8 mouse cellular contexts compared by ENCODE assay signal in the genomic region with DNA sequence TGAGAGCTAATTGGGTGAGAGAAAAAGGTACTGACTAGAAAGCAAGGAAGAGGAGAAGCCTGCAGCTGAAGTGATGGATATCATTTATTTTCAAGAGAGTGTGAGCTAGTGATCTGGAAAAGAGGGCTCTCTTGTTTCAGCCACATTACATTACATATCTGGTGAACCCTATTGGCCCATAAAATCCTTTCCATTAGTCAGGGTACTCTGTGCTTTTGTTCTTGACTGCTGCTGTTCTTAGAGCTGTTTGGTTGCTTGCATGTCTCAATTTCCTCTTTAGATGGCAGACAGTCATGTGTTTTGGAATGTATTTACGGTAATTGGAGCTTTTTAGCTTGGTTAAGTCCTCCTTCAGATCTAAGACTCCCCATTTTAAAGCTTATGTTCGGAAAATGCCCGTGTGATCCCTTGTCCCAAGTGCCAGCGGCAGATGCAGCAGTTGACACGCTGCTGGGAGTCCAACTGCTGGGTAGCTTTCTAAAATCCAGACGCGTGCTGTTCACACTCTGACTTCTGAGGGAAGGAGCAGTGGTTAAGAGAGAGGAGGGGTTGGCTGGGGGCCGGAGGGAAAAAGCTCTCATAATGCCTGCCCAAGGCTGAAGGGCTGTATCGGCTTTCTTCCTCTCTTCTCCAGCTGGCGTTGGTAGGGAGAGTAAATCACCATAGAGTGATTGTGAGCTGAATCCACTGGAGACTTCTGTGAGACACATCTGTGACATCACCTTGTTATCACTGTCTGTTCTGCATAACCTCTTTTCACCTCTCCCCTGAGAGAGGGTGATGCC.
A peak's percentile ranks its signal among the peaks of the same experiment; 100 is the strongest.
DNase-seq lines count a peak whose midpoint lies in the region; ATAC-seq and TF ChIP-seq lines count a peak whose summit lies in the region.

No protein-coding gene starts in this region.

- H3K4me3 ChIP-seq in forebrain, embryonic 12.5 days (replicated peaks) = no peak overlapping the region
- no peak overlapping the region for H3K4me3 ChIP-seq in forebrain, postnatal 0 days (ENCODE audit: low read depth, low read length)
- no peak overlapping the region for H3K4me3 ChIP-seq in heart, postnatal 0 days (ENCODE audit: low read depth, low read length)
- H3K4me3 ChIP-seq in forebrain, embryonic 10.5 days = no peak overlapping the region

- H3K9ac ChIP-seq in forebrain, embryonic 12.5 days = no peak overlapping the region
- H3K9ac ChIP-seq in forebrain, postnatal 0 days = no peak overlapping the region
- H3K9ac ChIP-seq in heart, postnatal 0 days (replicated peaks; ENCODE audit: low read depth, low read length) = no peak overlapping the region

- no peak for DNase-seq in forebrain, postnatal 0 days
- peak; percentile 18 for DNase-seq in adipocyte (ENCODE audit: low spot score)
- peak; percentile 26 for DNase-seq in heart, postnatal 0 days (ENCODE audit: low spot score)
- DNase-seq in mesoderm, embryonic 11.5 days (ENCODE audit: low read depth, low spot score) = peak; percentile 47
- no peak for DNase-seq in cerebellum, adult 9-11 months
- DNase-seq in forebrain, embryonic 10.5 days (ENCODE audit: extremely low spot score, low spot score) = no peak

- no peaks in the 10 kb centered on the region for H3K9me3 ChIP-seq in forebrain, embryonic 12.5 days
- no peaks in the 10 kb centered on the region for H3K9me3 ChIP-seq in forebrain, postnatal 0 days (ENCODE audit: low read length)
- no peaks in the 10 kb centered on the region for H3K9me3 ChIP-seq in heart, postnatal 0 days (replicated peaks; ENCODE audit: control insufficient read depth, low read length)
- H3K9me3 ChIP-seq in forebrain, embryonic 10.5 days = no peaks in the 10 kb centered on the region

- H3K27me3 ChIP-seq in forebrain, embryonic 12.5 days = no peaks in the 10 kb centered on the region
- no peaks in the 10 kb centered on the region for H3K27me3 ChIP-seq in forebrain, postnatal 0 days (ENCODE audit: insufficient read depth, low read length)
- no peaks in the 10 kb centered on the region for H3K27me3 ChIP-seq in heart, postnatal 0 days (ENCODE audit: control insufficient read depth, insufficient read depth, low read length)
- no peaks in the 10 kb centered on the region for H3K27me3 ChIP-seq in forebrain, embryonic 10.5 days (ENCODE audit: poor library complexity, severe bottlenecking)

- no peak overlapping the region for H3K4me2 ChIP-seq in forebrain, embryonic 12.5 days
- no peak overlapping the region for H3K4me2 ChIP-seq in forebrain, postnatal 0 days (ENCODE audit: low read depth)
- H3K4me2 ChIP-seq in heart, postnatal 0 days (ENCODE audit: low read depth, low read length) = peak overlapping the region; percentile 32

- WGBS in forebrain, embryonic 12.5 days = 75% methylated on average over 10 of the region's 10 CpGs
- 64% methylated on average over 10 of the region's 10 CpGs for WGBS in forebrain, postnatal 0 days
- 41% methylated on average over 10 of the region's 10 CpGs for WGBS in heart, postnatal 0 days
- WGBS in forebrain, embryonic 10.5 days = 81% methylated on average over 10 of the region's 10 CpGs

- peak overlapping the region; percentile 53 for H3K27ac ChIP-seq in forebrain, embryonic 12.5 days
- no peak overlapping the region; the same call in 1 of the 2 replicates for H3K27ac ChIP-seq in forebrain, postnatal 0 days (ENCODE audit: low read depth, low read length)
- peak overlapping the region; percentile 56 for H3K27ac ChIP-seq in heart, postnatal 0 days (ENCODE audit: low read depth)
- no peak overlapping the region for H3K27ac ChIP-seq in forebrain, embryonic 10.5 days

- H3K36me3 ChIP-seq in forebrain, embryonic 12.5 days (replicated peaks) = no peaks in the 10 kb centered on the region; the same call in none of the 2 replicates
- H3K36me3 ChIP-seq in forebrain, postnatal 0 days (ENCODE audit: insufficient read depth) = peaks cover 3% of the 10 kb centered on the region; the same call in 1 of the 2 replicates
- peaks cover 11% of the 10 kb centered on the region for H3K36me3 ChIP-seq in heart, postnatal 0 days (replicated peaks; ENCODE audit: control insufficient read depth, insufficient read depth, low read length)
- H3K36me3 ChIP-seq in forebrain, embryonic 10.5 days (replicated peaks) = peaks cover 36% of the 10 kb centered on the region

- peaks cover 9% of the 10 kb centered on the region; the same call in 1 of the 2 replicates for H3K4me1 ChIP-seq in forebrain, embryonic 12.5 days
- no peaks in the 10 kb centered on the region for H3K4me1 ChIP-seq in forebrain, postnatal 0 days (ENCODE audit: insufficient read depth)
- peaks cover 3% of the 10 kb centered on the region; the same call in 1 of the 2 replicates for H3K4me1 ChIP-seq in heart, postnatal 0 days (ENCODE audit: control insufficient read depth, insufficient read depth)
- peaks cover 5% of the 10 kb centered on the region; the same call in 1 of the 2 replicates for H3K4me1 ChIP-seq in forebrain, embryonic 10.5 days

- ATAC-seq in forebrain, embryonic 12.5 days (ENCODE audit: low FRiP score) = no peak
- ATAC-seq in forebrain, postnatal 0 days = no peak
- no peak for ATAC-seq in heart, postnatal 0 days (ENCODE audit: insufficient read depth, low read depth)
- no peak for ATAC-seq in inflammation-experienced regulatory T-cells, adult 6 months

- no peak for TF ChIP-seq EP300 in heart, postnatal 0 days (IDR thresholded peaks at IDR 0.05; ENCODE audit: low read depth)

- no peak for TF ChIP-seq CTCF in forebrain, postnatal 0 days (IDR thresholded peaks at IDR 0.05; ENCODE audit: low read depth)
- TF ChIP-seq CTCF in heart, postnatal 0 days (IDR thresholded peaks at IDR 0.05; ENCODE audit: low read depth) = no peak

Comparison
In these comparisons a context has a peak if more than half of its experiments do, and no peak if none do; other contexts are left out.
1. H3K27ac ChIP-seq: peak in forebrain, embryonic 12.5 days (single experiment) and heart, postnatal 0 days (single experiment); none in forebrain, postnatal 0 days (single experiment) and forebrain, embryonic 10.5 days (single experiment).
2. DNase-seq: peak in adipocyte (single experiment), heart, postnatal 0 days (single experiment) and mesoderm, embryonic 11.5 days (single experiment); none in forebrain, postnatal 0 days (single experiment), cerebellum, adult 9-11 months (single experiment) and forebrain, embryonic 10.5 days (single experiment).